Mouse (Mus musculus) ES-Bruce4 (cell line): Measurements from ENCODE around the gene Gnaq.
"Not testable (repeated sequence)": the region's sequence is repeated elsewhere in the genome, so short reads cannot be mapped to it uniquely, and the experiment has no call there.

ENCODE experiments used
- CTCF ChIP-seq: IDR thresholded peaks from one replicate; pipeline ENCODE4 v1.8.1; 2011; ENCODE audit warnings: low read depth, low read length
- EP300 ChIP-seq: IDR thresholded peaks from 2 replicates; pipeline ENCODE4 v1.6.1; 2011; ENCODE audit warnings: low read depth, low read length; ENCODE audit not compliant: insufficient read depth
- POLR2A ChIP-seq: IDR thresholded peaks from one replicate; pipeline ENCODE4 v1.8.1; 2011; ENCODE audit warnings: low read length; ENCODE audit not compliant: insufficient read depth

DNA sequence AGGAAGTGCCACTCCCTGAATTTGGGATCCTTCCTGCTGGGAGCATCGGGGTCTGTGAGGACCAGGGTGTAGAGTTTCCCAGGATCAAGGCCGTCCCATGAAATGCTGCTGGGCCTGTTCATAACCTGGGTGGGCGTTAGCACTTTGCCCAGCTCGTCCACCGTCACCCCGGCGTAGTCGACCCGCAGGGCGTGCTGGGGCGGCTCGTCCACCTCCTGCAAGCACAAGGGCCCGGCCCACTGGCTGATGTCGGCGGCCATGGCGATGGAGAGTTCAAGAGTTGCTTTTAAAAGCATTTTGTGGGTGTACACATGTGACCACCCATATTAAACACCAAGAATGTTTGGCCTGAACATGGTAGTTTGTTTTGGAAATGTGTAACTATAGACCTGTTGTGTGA is 134.7 kb downstream of the Gnaq start:
- not testable (repeated sequence) for TF ChIP-seq CTCF, POLR2A, EP300
